Comparison of ENCODE assay signal across 14 mouse cellular contexts in genomic region chr3:153567913-153568312, GRCm38 (mm10).
DNase-seq lines count a peak whose midpoint lies in the region; TF ChIP-seq lines count a peak whose summit lies in the region.
"Had no signal": no experiment of that assay in that cellular context is flagged by ENCODE, and none has a peak within 500 bp of the region (broad histone marks: within the 10 kb centered on the region; RNA-seq: fewer than 3 reads in every experiment).

No protein-coding gene starts in this region.

- TF ChIP-seq RAD21 in CH12.LX (IDR thresholded peaks at IDR 0.05; ENCODE audit: low read depth, low read length), result peak; percentile 92

- WGBS in heart, adult 2 months, result 56% methylated on average over 3 of the region's 3 CpGs

- H3K4me2 ChIP-seq in CH12.LX (ENCODE audit: insufficient read depth, low read depth, poor library complexity, severe bottlenecking), result no peak overlapping the region
- H3K4me2 ChIP-seq: liver, embryonic 13.5 days; neural tube, embryonic 13.5 days had no signal

- H3K9me3 ChIP-seq in CH12.LX (replicated peaks; ENCODE audit: low read length), result no peaks in the 10 kb centered on the region
- H3K9me3 ChIP-seq: liver, embryonic 13.5 days; neural tube, embryonic 13.5 days had no signal

- no peak overlapping the region for H3K9ac ChIP-seq in heart, adult 2 months (ENCODE audit: low read depth, low read length)
- no peak overlapping the region for H3K9ac ChIP-seq in CH12.LX (ENCODE audit: insufficient read depth, low read depth)
- H3K9ac ChIP-seq: liver, embryonic 13.5 days; neural tube, embryonic 13.5 days had no signal

- intact Hi-C loops in heart, adult 2 months (cut with DNase I), result no loop called here
- intact Hi-C loops in left cerebral cortex, postnatal 25 days (cut with DNase I), result loop anchor here (2.0 kb wide), 1 partner anchor 489 kb away; no protein-coding TSS in a partner anchor

- no peak overlapping the region for H3K4me3 ChIP-seq in heart, adult 2 months
- no peak overlapping the region for H3K4me3 ChIP-seq in CH12.LX (replicated peaks in 1 of 3; ENCODE audit: low read depth in 2 of 3, low read length in 2 of 3, poor library complexity in 1 of 3)
- H3K4me3 ChIP-seq: liver, embryonic 13.5 days; neural tube, embryonic 13.5 days had no signal

- no peak overlapping the region for H3K27ac ChIP-seq in heart, adult 2 months
- no peak overlapping the region for H3K27ac ChIP-seq in CH12.LX (ENCODE audit: insufficient read depth, low read depth)
- H3K27ac ChIP-seq: liver, embryonic 13.5 days; neural tube, embryonic 13.5 days had no signal

- DNase-seq in heart, adult 2 months, result no peak
- DNase-seq in heart, adult 8-10 months (ENCODE audit: low spot score), result no peak
- peak; percentile 32 to 69 for DNase-seq in left cerebral cortex, postnatal 25 days (ENCODE audit: low spot score in 2 of 2)
- DNase-seq in left cerebral cortex, adult 11 months (ENCODE audit: low spot score), result no peak
- peak; percentile 63 for DNase-seq in CH12.LX (ENCODE audit: extremely low read depth)
- DNase-seq in brain, adult 2 months (ENCODE audit: low read depth, low spot score), result peak; percentile 80
- no peak for DNase-seq in thymus, postnatal 10 days (ENCODE audit: low spot score in 2 of 2)
- DNase-seq in spleen, postnatal 4 days (ENCODE audit: low spot score in 2 of 2), result no peak
- DNase-seq: cerebellum, adult 8-10 months; embryo, embryonic 11 days; kidney, postnatal 36 days; liver, embryonic 13.5 days; thymus, adult 2 months had no signal

- dilution Hi-C loops in CH12.LX (cut with MboI; ENCODE audit: extremely low pct_ligation_motif_present, extremely low pct_unique_long_range_greater_than_20kb, low sequenced_read_pairs), result no loop called here

- no peak for TF ChIP-seq EP300 in heart, adult 2 months (IDR thresholded peaks at IDR 0.05; ENCODE audit: insufficient read depth, low read depth, low read length)
- no peak for TF ChIP-seq EP300 in CH12.LX (IDR thresholded peaks at IDR 0.05; ENCODE audit: low read length)

- TF ChIP-seq CTCF in heart, adult 2 months (IDR thresholded peaks at IDR 0.05), result 0 out of 2 replicates have a peak, but pooled peaks have one; percentile 7
- TF ChIP-seq CTCF in CH12.LX (conservative IDR thresholded peaks at IDR 0.05 in 1 of 2, IDR thresholded peaks at IDR 0.05 in 1 of 2; ENCODE audit: low read depth in 2 of 2, low read length in 2 of 2), result peak; percentile 84 to 94

- no peaks in the 10 kb centered on the region; the same call in 1 of the 2 replicates for H3K4me1 ChIP-seq in heart, adult 2 months (ENCODE audit: control insufficient read depth, insufficient read depth, low read length)
- H3K4me1 ChIP-seq in CH12.LX (ENCODE audit: control insufficient read depth in 1 of 2, insufficient read depth in 2 of 2), result peaks cover 19 to 37% of the 10 kb centered on the region in 2 experiments

- no peaks in the 10 kb centered on the region for H3K27me3 ChIP-seq in heart, adult 2 months (ENCODE audit: control insufficient read depth, insufficient read depth, low read length)
- H3K27me3 ChIP-seq in CH12.LX (replicated peaks), result no peaks in the 10 kb centered on the region
- H3K27me3 ChIP-seq: liver, embryonic 13.5 days; neural tube, embryonic 13.5 days had no signal

- no peaks in the 10 kb centered on the region for H3K36me3 ChIP-seq in heart, adult 2 months (ENCODE audit: control insufficient read depth, insufficient read depth, low read length)
- H3K36me3 ChIP-seq in CH12.LX (replicated peaks in 1 of 2; ENCODE audit: control insufficient read depth in 1 of 2, insufficient read depth in 1 of 2, low read length in 1 of 2), result no peaks in the 10 kb centered on the region
- H3K36me3 ChIP-seq: liver, embryonic 13.5 days; neural tube, embryonic 13.5 days had no signal

- no peak for TF ChIP-seq POLR2A in heart, adult 2 months (IDR thresholded peaks at IDR 0.05; ENCODE audit: insufficient read depth, low read depth, low read length)
- TF ChIP-seq POLR2A in CH12.LX (IDR thresholded peaks at IDR 0.05; ENCODE audit: low read depth, low read length), result no peak

- in situ Hi-C loops in CH12.LX (cut with MboI; ENCODE audit: low pct_ligation_motif_present, low pct_unique_long_range_greater_than_20kb, low sequenced_read_pairs), result no loop called here

- no peaks in the 10 kb centered on the region for H3K79me2 ChIP-seq in heart, adult 2 months (replicated peaks; ENCODE audit: control insufficient read depth, insufficient read depth, low read length)
- no peaks in the 10 kb centered on the region for H3K79me2 ChIP-seq in CH12.LX (replicated peaks; ENCODE audit: control insufficient read depth, extremely low read depth, insufficient read depth, poor library complexity, severe bottlenecking)

TF ChIP-seq in CH12.LX, 34 proteins besides CTCF, POLR2A, EP300 and RAD21:
- peak; percentile 22; the same call in 1 of the 2 replicates for TF ChIP-seq ZC3H11A (IDR thresholded peaks at IDR 0.05; ENCODE audit: low read depth, low read length)
- TF ChIP-seq SMC3 (IDR thresholded peaks at IDR 0.05; ENCODE audit: low read depth, low read length), result peak; percentile 75
- peak; percentile 89; the same call in 1 of the 2 replicates for TF ChIP-seq MAZ (IDR thresholded peaks at IDR 0.05; ENCODE audit: low read depth, low read length)
- TF ChIP-seq NELFE (IDR thresholded peaks at IDR 0.05; ENCODE audit: low read depth, low read length), result no peak; the same call in 1 of the 2 replicates
- TF ChIP-seq SIN3A (IDR thresholded peaks at IDR 0.05; ENCODE audit: low read length), result no peak

Comparison
In these comparisons a context has a peak if more than half of its experiments do, and no peak if none do; other contexts are left out.
1. DNase-seq: peak in left cerebral cortex, postnatal 25 days (2 of 2), CH12.LX (single experiment) and brain, adult 2 months (single experiment); none in heart, adult 2 months (0 of 2), heart, adult 8-10 months (single experiment), left cerebral cortex, adult 11 months (single experiment), thymus, postnatal 10 days (0 of 2) and spleen, postnatal 4 days (0 of 2).